Mouse (Mus musculus): ENCODE data around the gene Clstn2. TPM values are rescaled to one million over a fixed set of nuclear protein-coding genes. Genes with fewer than 3 reads are reported as not detected.

Gene Clstn2
- polyA plus RNA-seq, 1 experiment from 2014 or later, result 1.4 TPM

- WGBS, result 60% methylated on average over 8 of the region's 8 CpGs
- no peaks in the 10 kb centered on the region for H3K9me3 ChIP-seq
- H3K36me3 ChIP-seq, result no peaks in the 10 kb centered on the region
- peaks cover 11% of the 10 kb centered on the region; the same call in 1 of the 2 replicates for H3K4me1 ChIP-seq (replicated peaks)
- H3K4me3 ChIP-seq, result no peak overlapping the region
- no peak overlapping the region for H3K27ac ChIP-seq
- H3K27me3 ChIP-seq (ENCODE audit: insufficient read depth, poor library complexity, severe bottlenecking), result no peaks in the 10 kb centered on the region
- peak; percentile 6 for DNase-seq (ENCODE audit: low spot score)
Observed at GRCm38 (mm10) chr9:97538075-97538779, 494.8 kb downstream of the Clstn2 start.

- 85% methylated on average over 2 of the region's 2 CpGs for WGBS
- H3K4me1 ChIP-seq (replicated peaks), result peaks cover 11% of the 10 kb centered on the region; the same call in 1 of the 2 replicates
- no peaks in the 10 kb centered on the region for H3K36me3 ChIP-seq
- DNase-seq (ENCODE audit: low spot score), result no peak
- H3K4me3 ChIP-seq, result no peak overlapping the region
- H3K9me3 ChIP-seq, result no peaks in the 10 kb centered on the region
- H3K27ac ChIP-seq, result no peak overlapping the region
- no peaks in the 10 kb centered on the region for H3K27me3 ChIP-seq (ENCODE audit: insufficient read depth, poor library complexity, severe bottlenecking)
Observed at GRCm38 (mm10) chr9:97534196-97534595, 498.8 kb downstream of the Clstn2 start.

- Histone ChIP-seq H3K27me3 (ENCODE audit: insufficient read depth, poor library complexity, severe bottlenecking) (no peaks in the 10 kb centered on the region), H3K27ac (no peak overlapping the region), H3K9me3 (no peaks in the 10 kb centered on the region), H3K4me3 (no peak overlapping the region), H3K36me3 (no peaks in the 10 kb centered on the region), H3K4me1 (replicated peaks) (peaks cover 5% of the 10 kb centered on the region; the same call in 1 of the 2 replicates)
- DNase-seq (ENCODE audit: low spot score), result no peak
- 94% methylated on average over 3 of the region's 3 CpGs for WGBS
Observed at GRCm38 (mm10) chr9:97533306-97533705, 499.7 kb downstream of the Clstn2 start.

- H3K27ac ChIP-seq, result no peak overlapping the region
- H3K4me1 ChIP-seq (replicated peaks), result no peaks in the 10 kb centered on the region
- no peak overlapping the region for H3K4me3 ChIP-seq
- no peaks in the 10 kb centered on the region for H3K36me3 ChIP-seq
- no peak for DNase-seq (ENCODE audit: low spot score)
- H3K27me3 ChIP-seq (ENCODE audit: insufficient read depth, poor library complexity, severe bottlenecking), result no peaks in the 10 kb centered on the region
- WGBS, result 92% methylated on average over 13 of the region's 13 CpGs
- no peaks in the 10 kb centered on the region for H3K9me3 ChIP-seq
Observed at GRCm38 (mm10) chr9:97532536-97532935, 500.4 kb downstream of the Clstn2 start.

GRCm38 (mm10) chr9:97527926-97528325 lies 505.1 kb downstream of the Clstn2 start:
- peaks cover 3% of the 10 kb centered on the region; the same call in 1 of the 2 replicates for H3K4me1 ChIP-seq (replicated peaks)
- H3K9me3 ChIP-seq, result no peaks in the 10 kb centered on the region
- 94% methylated on average over 1 of the region's 1 CpGs for WGBS
- H3K27me3 ChIP-seq (ENCODE audit: insufficient read depth, poor library complexity, severe bottlenecking), result no peaks in the 10 kb centered on the region
- H3K36me3 ChIP-seq, result no peaks in the 10 kb centered on the region
- H3K4me3 ChIP-seq, result no peak overlapping the region
- H3K27ac ChIP-seq, result no peak overlapping the region
- DNase-seq (ENCODE audit: low spot score), result no peak

GRCm38 (mm10) chr9:97527276-97527675 lies 505.7 kb downstream of the Clstn2 start:
- Histone ChIP-seq H3K36me3 (no peaks in the 10 kb centered on the region), H3K4me3 (no peak overlapping the region), H3K27ac (no peak overlapping the region), H3K4me1 (replicated peaks) (peaks cover 3% of the 10 kb centered on the region; the same call in 1 of the 2 replicates), H3K9me3 (no peaks in the 10 kb centered on the region), H3K27me3 (ENCODE audit: insufficient read depth, poor library complexity, severe bottlenecking) (no peaks in the 10 kb centered on the region)
- DNase-seq (ENCODE audit: low spot score), result no peak
- 84% methylated on average over 1 of the region's 1 CpGs for WGBS

- 94% methylated on average over 3 of the region's 3 CpGs for WGBS
- Histone ChIP-seq H3K27me3 (ENCODE audit: insufficient read depth, poor library complexity, severe bottlenecking) (no peaks in the 10 kb centered on the region), H3K36me3 (no peaks in the 10 kb centered on the region), H3K4me3 (no peak overlapping the region), H3K27ac (no peak overlapping the region), H3K9me3 (no peaks in the 10 kb centered on the region), H3K4me1 (replicated peaks) (peaks cover 3% of the 10 kb centered on the region; the same call in 1 of the 2 replicates)
- DNase-seq (ENCODE audit: low spot score), result no peak
Observed at GRCm38 (mm10) chr9:97525563-97525962, 507.4 kb downstream of the Clstn2 start.

DNA sequence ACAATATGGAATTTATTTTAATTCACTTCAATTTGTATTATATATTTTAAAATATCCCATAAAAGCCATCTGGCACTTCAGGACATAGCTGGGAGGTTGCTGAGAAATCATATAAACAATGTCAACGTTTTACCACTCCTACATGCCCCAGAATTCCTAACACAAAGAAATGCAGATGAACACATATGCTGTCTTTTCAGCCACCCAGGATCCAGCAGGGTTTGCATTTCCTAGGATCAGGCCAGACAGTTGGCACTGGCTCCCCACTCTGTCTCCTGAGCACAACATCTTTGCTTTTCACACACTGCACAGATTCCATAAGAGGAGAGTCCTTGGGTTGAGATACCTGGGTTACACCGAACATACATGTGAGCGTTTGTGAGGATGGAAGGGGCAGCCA lies 508.1 kb downstream of the Clstn2 start:
- Histone ChIP-seq H3K36me3 (no peaks in the 10 kb centered on the region), H3K4me3 (no peak overlapping the region), H3K27ac (no peak overlapping the region), H3K27me3 (ENCODE audit: insufficient read depth, poor library complexity, severe bottlenecking) (no peaks in the 10 kb centered on the region), H3K9me3 (no peaks in the 10 kb centered on the region), H3K4me1 (replicated peaks) (peaks cover 7% of the 10 kb centered on the region; the same call in 1 of the 2 replicates)
- 82% methylated on average over 3 of the region's 3 CpGs for WGBS
- no peak for DNase-seq (ENCODE audit: low spot score)

DNA sequence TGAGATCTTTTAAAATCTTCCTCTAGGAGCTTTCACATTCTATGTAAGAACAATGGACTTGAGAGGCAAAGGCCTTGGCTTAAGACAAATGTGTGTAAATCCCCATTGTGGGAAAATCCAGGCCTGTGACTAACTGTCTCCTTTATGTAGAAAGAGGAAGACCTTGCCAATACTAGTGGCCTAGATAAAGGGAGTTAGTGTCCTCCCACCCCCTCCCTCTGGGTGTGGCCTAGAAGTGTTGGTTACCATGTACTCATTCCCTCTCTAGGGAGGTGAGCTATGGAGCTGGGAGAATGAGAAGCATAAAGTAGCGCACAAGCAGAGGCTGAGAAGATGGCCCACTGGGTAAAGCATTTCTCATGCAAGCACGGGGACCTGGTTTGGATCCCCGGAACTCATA lies 512.2 kb downstream of the Clstn2 start:
- DNase-seq (ENCODE audit: low spot score), result no peak
- H3K27me3 ChIP-seq (ENCODE audit: insufficient read depth, poor library complexity, severe bottlenecking), result no peaks in the 10 kb centered on the region
- 0 out of 2 replicates have a peak, but pooled peaks cover 6% of the 10 kb centered on the region for H3K4me1 ChIP-seq (replicated peaks)
- no peak overlapping the region for H3K27ac ChIP-seq
- no peaks in the 10 kb centered on the region for H3K36me3 ChIP-seq
- WGBS, result 91% methylated on average over 3 of the region's 3 CpGs
- H3K9me3 ChIP-seq, result no peaks in the 10 kb centered on the region
- no peak overlapping the region for H3K4me3 ChIP-seq

- H3K36me3 ChIP-seq, result no peaks in the 10 kb centered on the region
- 68% methylated on average over 3 of the region's 3 CpGs for WGBS
- no peaks in the 10 kb centered on the region for H3K9me3 ChIP-seq
- H3K4me1 ChIP-seq (replicated peaks), result 0 out of 2 replicates have a peak, but pooled peaks cover 6% of the 10 kb centered on the region
- no peak for DNase-seq (ENCODE audit: low spot score)
- no peaks in the 10 kb centered on the region for H3K27me3 ChIP-seq (ENCODE audit: insufficient read depth, poor library complexity, severe bottlenecking)
- no peak overlapping the region for H3K27ac ChIP-seq
- H3K4me3 ChIP-seq, result no peak overlapping the region
Observed at GRCm38 (mm10) chr9:97517006-97517405, 516.0 kb downstream of the Clstn2 start.

DNA sequence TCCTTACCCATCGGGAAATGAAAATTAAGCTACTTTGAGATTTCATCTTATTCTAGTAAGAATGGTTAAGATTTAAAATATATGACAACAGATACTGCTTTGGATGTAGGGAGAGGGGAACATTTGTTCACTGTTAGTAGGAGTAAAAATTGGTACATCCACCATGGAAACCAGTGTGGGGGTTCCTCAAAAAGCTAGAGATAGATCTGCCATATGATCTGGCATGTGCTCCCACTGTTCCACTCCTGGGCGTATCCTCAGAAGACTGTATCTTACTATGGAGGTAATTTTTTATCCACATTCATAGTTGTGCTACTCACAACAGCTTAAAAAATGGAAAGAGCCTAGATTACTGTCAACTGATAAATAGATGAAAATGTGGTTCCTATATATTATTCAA lies 518.3 kb downstream of the Clstn2 start:
- no peak overlapping the region for H3K4me3 ChIP-seq
- WGBS, result 89% methylated on average over 2 of the region's 2 CpGs

GRCm38 (mm10) chr9:97512282-97512850 lies 520.6 kb downstream of the Clstn2 start:
- 84% methylated on average over 3 of the region's 3 CpGs for WGBS
- Histone ChIP-seq H3K4me1 (replicated peaks) (no peaks in the 10 kb centered on the region), H3K27me3 (ENCODE audit: insufficient read depth, poor library complexity, severe bottlenecking) (no peaks in the 10 kb centered on the region), H3K36me3 (no peaks in the 10 kb centered on the region), H3K4me3 (no peak overlapping the region), H3K27ac (no peak overlapping the region), H3K9me3 (no peaks in the 10 kb centered on the region)
- DNase-seq (ENCODE audit: low spot score), result no peak

More for the DNA sequence above, 518.3 kb downstream of the Clstn2 start:
- Histone ChIP-seq H3K9me3 (no peaks in the 10 kb centered on the region), H3K27ac (no peak overlapping the region), H3K36me3 (no peaks in the 10 kb centered on the region), H3K4me1 (replicated peaks) (no peaks in the 10 kb centered on the region), H3K27me3 (ENCODE audit: insufficient read depth, poor library complexity, severe bottlenecking) (no peaks in the 10 kb centered on the region)
- DNase-seq (ENCODE audit: low spot score), result no peak

GRCm38 (mm10) chr9:97501416-97501815 lies 531.6 kb downstream of the Clstn2 start:
- whole genome bisulfite sequencing, result 80% methylated on average over 4 of the region's 4 CpGs
- no peak for DNase-seq (ENCODE audit: low spot score)
- no peaks in the 10 kb centered on the region for H3K27me3 ChIP-seq (ENCODE audit: insufficient read depth, poor library complexity, severe bottlenecking)
- H3K4me3 ChIP-seq, result no peak overlapping the region
- no peak overlapping the region for H3K27ac ChIP-seq
- H3K4me1 ChIP-seq (replicated peaks), result no peaks in the 10 kb centered on the region
- H3K36me3 ChIP-seq, result no peaks in the 10 kb centered on the region
- no peaks in the 10 kb centered on the region for H3K9me3 ChIP-seq
